ENCODE assay signal across 8 mouse cellular contexts in genomic region chr1:133418164-133418800, GRCm38 (mm10). TPM values are rescaled to one million over a fixed set of nuclear protein-coding genes. Genes with fewer than 3 reads are reported as not detected.
DNase-seq lines count a peak whose midpoint lies in the region; ATAC-seq and TF ChIP-seq lines count a peak whose summit lies in the region.

No protein-coding gene starts in this region.

- H3K27ac ChIP-seq in thymus, adult 2 months (ENCODE audit: control insufficient read depth, insufficient read depth, low read length): no peak overlapping the region
- no peak overlapping the region for H3K27ac ChIP-seq in hindbrain, embryonic 13.5 days
- no peak overlapping the region for H3K27ac ChIP-seq in midbrain, embryonic 13.5 days

- no peak for TF ChIP-seq CTCF in thymus, adult 2 months (IDR thresholded peaks at IDR 0.05; ENCODE audit: borderline replicate concordance, control insufficient read depth, extremely low read depth, insufficient read depth, low read length, poor library complexity)

- ATAC-seq in hindbrain, embryonic 13.5 days (ENCODE audit: low FRiP score): 0 out of 2 replicates have a peak, but pooled peaks have one; percentile 26
- 0 out of 2 replicates have a peak, but pooled peaks have one; percentile 24 for ATAC-seq in midbrain, embryonic 13.5 days

- H3K4me1 ChIP-seq in thymus, adult 2 months (replicated peaks; ENCODE audit: control insufficient read depth, insufficient read depth, low read length): peaks cover 32% of the 10 kb centered on the region
- peaks cover 80% of the 10 kb centered on the region for H3K4me1 ChIP-seq in hindbrain, embryonic 13.5 days (replicated peaks)
- peaks cover 76% of the 10 kb centered on the region for H3K4me1 ChIP-seq in midbrain, embryonic 13.5 days (replicated peaks)

- no peaks in the 10 kb centered on the region for H3K9me3 ChIP-seq in hindbrain, embryonic 13.5 days
- H3K9me3 ChIP-seq in midbrain, embryonic 13.5 days: no peaks in the 10 kb centered on the region

- DNase-seq in thymus, adult 2 months: peak; percentile 17
- no peak for DNase-seq in thymus, postnatal 14 days
- peak; percentile 55 to 59 for DNase-seq in gastrocnemius, adult 8-10 months (ENCODE audit: low spot score in 2 of 2)
- DNase-seq in liver: peak; percentile 53
- DNase-seq in spleen, postnatal 4 days (ENCODE audit: low spot score in 2 of 2): peak; percentile 74 to 88
- DNase-seq in cerebellum, adult 18-20 months: no peak

- peak overlapping the region; percentile 7 for H3K4me3 ChIP-seq in thymus, adult 2 months (ENCODE audit: control insufficient read depth, insufficient read depth, low read length)
- peak overlapping the region; percentile 35 for H3K4me3 ChIP-seq in hindbrain, embryonic 13.5 days
- H3K4me3 ChIP-seq in midbrain, embryonic 13.5 days (replicated peaks): peak overlapping the region; percentile 35

- TF ChIP-seq POLR2A in thymus, adult 2 months (IDR thresholded peaks at IDR 0.05; ENCODE audit: control insufficient read depth, extremely low read depth, insufficient read depth, low read length, poor library complexity): no peak

- H3K4me2 ChIP-seq in hindbrain, embryonic 13.5 days: peak overlapping the region; percentile 62
- peak overlapping the region; percentile 57 for H3K4me2 ChIP-seq in midbrain, embryonic 13.5 days (replicated peaks)

- 18% methylated on average over 28 of the region's 28 CpGs for WGBS in thymus, adult 2 months
- WGBS in hindbrain, embryonic 13.5 days: 16% methylated on average over 28 of the region's 28 CpGs
- 14% methylated on average over 28 of the region's 28 CpGs for WGBS in midbrain, embryonic 13.5 days

- H3K36me3 ChIP-seq in thymus, adult 2 months (ENCODE audit: control insufficient read depth, insufficient read depth, low read length): no peaks in the 10 kb centered on the region
- no peaks in the 10 kb centered on the region for H3K36me3 ChIP-seq in hindbrain, embryonic 13.5 days
- no peaks in the 10 kb centered on the region for H3K36me3 ChIP-seq in midbrain, embryonic 13.5 days

- no peaks in the 10 kb centered on the region for H3K27me3 ChIP-seq in thymus, adult 2 months (ENCODE audit: control insufficient read depth, insufficient read depth, low read length)
- no peaks in the 10 kb centered on the region for H3K27me3 ChIP-seq in hindbrain, embryonic 13.5 days
- H3K27me3 ChIP-seq in midbrain, embryonic 13.5 days: no peaks in the 10 kb centered on the region

- peak overlapping the region; percentile 67 for H3K9ac ChIP-seq in hindbrain, embryonic 13.5 days
- peak overlapping the region; percentile 71 for H3K9ac ChIP-seq in midbrain, embryonic 13.5 days (replicated peaks)

RNA-seq across cellular contexts. Expression of gene Sox13, which starts 5.9 kb away (rescaled TPM):
- 17.2 and 22.1 TPM in 2 replicates for polyA plus RNA-seq in thymus, adult 2 months (2012; rRNA removed)
- 1 to 10 TPM; 4.0 to 8.7 (median 6.7) TPM for total RNA-seq in gastrocnemius, adult 8-10 months (2022)
- 7.9 and 8.0 TPM in 2 replicates for polyA plus RNA-seq in hindbrain, embryonic 13.5 days (2015; fragmentation: Nextera tagmentation; extraction: Ambion mirVana)
- polyA plus RNA-seq in midbrain, embryonic 13.5 days (2015; fragmentation: Nextera tagmentation; extraction: Ambion mirVana): 12.5 and 13.9 TPM in 2 replicates

RNA-seq across cellular contexts. Expression of gene Etnk2, which starts 54.9 kb away (rescaled TPM):
- polyA plus RNA-seq in thymus, adult 2 months (2012; rRNA removed): 0.18 and 0.80 TPM in 2 replicates
- total RNA-seq in gastrocnemius, adult 8-10 months (2022): under 1 TPM in 3 of 4 experiments, not detected in 1; 0.15 to 0.64 (median 0.40) TPM
- polyA plus RNA-seq in hindbrain, embryonic 13.5 days (2015; fragmentation: Nextera tagmentation; extraction: Ambion mirVana): 9.9 and 10.3 TPM in 2 replicates
- polyA plus RNA-seq in midbrain, embryonic 13.5 days (2015; fragmentation: Nextera tagmentation; extraction: Ambion mirVana): 7.3 and 7.6 TPM in 2 replicates

Comparison
In these comparisons a context has a peak if more than half of its experiments do, and no peak if none do; other contexts are left out.
1. DNase-seq: peak in thymus, adult 2 months (single experiment), gastrocnemius, adult 8-10 months (2 of 2), liver (single experiment) and spleen, postnatal 4 days (2 of 2); none in thymus, postnatal 14 days (single experiment) and cerebellum, adult 18-20 months (0 of 2).
2. Peak in every context shown above with its lines, with median percentiles within 50 percentile points of each other: H3K4me3 ChIP-seq.